Mouse (Mus musculus) MEL (cell line): ENCODE results near the gene Cdk15. TPM values are rescaled to one million over a fixed set of nuclear protein-coding genes. Genes with fewer than 3 reads are reported as not detected.
A peak's percentile ranks its signal among the peaks of the same experiment; 100 is the strongest.

Experiments
- DNase-seq: peaks from one replicate; pipeline ENCODE4 v3.0.0; 2011; ENCODE audit warnings: low read depth, low spot score
- H3K27ac ChIP-seq: 2 replicates; pipeline ENCODE4 v1.5.1; 2012; ENCODE audit warnings: low read depth, mild to moderate bottlenecking, control low read depth, low read length, moderate library complexity; ENCODE audit not compliant: control insufficient read depth
- H3K27me3 ChIP-seq, 2 experiments: fragments of 150-350 bp in 1 of 2; sonication (generic) in 1 of 2; 2 replicates each; pipeline ENCODE4 v1.6.1; 2012; ENCODE audit warnings: low read length in 2 of 2, mild to moderate bottlenecking in 2 of 2, improper control_type of control experiment in 1 of 2, moderate library complexity in 1 of 2; ENCODE audit not compliant: insufficient read depth in 2 of 2, control insufficient read depth in 1 of 2
- H3K36me3 ChIP-seq, 2 experiments: 2 replicates each; pipeline ENCODE4 v1.6.1; 2012 to 2014; ENCODE audit warnings: low read length in 2 of 2, improper control_type of control experiment in 1 of 2, inconsistent platforms in 1 of 2, mild to moderate bottlenecking in 1 of 2; ENCODE audit not compliant: insufficient read depth in 2 of 2, control insufficient read depth in 1 of 2
- H3K4me1 ChIP-seq, 2 experiments: fragments of 150-350 bp in 1 of 2; sonication (generic) in 1 of 2; 2 replicates each; pipeline ENCODE4 v1.6.1; 2012; ENCODE audit warnings: low read length in 2 of 2, improper control_type of control experiment in 1 of 2, mild to moderate bottlenecking in 1 of 2; ENCODE audit not compliant: insufficient read depth in 2 of 2, control insufficient read depth in 1 of 2
- H3K4me3 ChIP-seq, 2 experiments: fragments of 150-350 bp in 1 of 2; sonication (generic) in 1 of 2; 2 replicates each; pipeline ENCODE4 v1.5.1; 2012; ENCODE audit warnings: low read depth in 2 of 2, low read length in 2 of 2, mild to moderate bottlenecking in 2 of 2, moderate library complexity in 2 of 2, control low read depth in 1 of 2, improper control_type of control experiment in 1 of 2; ENCODE audit not compliant: control insufficient read depth in 1 of 2, insufficient read depth in 1 of 2
- H3K79me2 ChIP-seq: 2 replicates; pipeline ENCODE4 v1.6.1; 2012; ENCODE audit warnings: mild to moderate bottlenecking, low read length, moderate library complexity; ENCODE audit not compliant: control insufficient read depth, poor library complexity, insufficient read depth
- H3K9ac ChIP-seq: 2 replicates; pipeline ENCODE4 v1.6.1; 2012; ENCODE audit warnings: low read depth, mild to moderate bottlenecking, control low read depth, low read length, moderate library complexity; ENCODE audit not compliant: control insufficient read depth, poor library complexity, severe bottlenecking
- H3K9me3 ChIP-seq: fragments of 150-350 bp; sonication (generic); replicated peaks from 2 replicates; pipeline ENCODE4 v1.6.1; 2012; ENCODE audit warnings: mild to moderate bottlenecking, low read length, improper control_type of control experiment, moderate library complexity; ENCODE audit not compliant: insufficient read depth
- BHLHE40 ChIP-seq: IDR thresholded peaks from 2 replicates; pipeline ENCODE4 v1.6.1; 2012; ENCODE audit warnings: low read depth, mild to moderate bottlenecking, inconsistent platforms, low read length, improper control_type of control experiment, borderline replicate concordance
- CHD2 ChIP-seq: IDR thresholded peaks from 2 replicates; pipeline ENCODE4 v1.6.1; 2011; ENCODE audit warnings: low read length, improper control_type of control experiment
- CTCF ChIP-seq, 3 experiments: IDR thresholded peaks in 2 of 3; conservative IDR thresholded peaks in 1 of 3; 2 replicates each; pipeline ENCODE4 v1.5.1; 2011 to 2012; ENCODE audit warnings: low read length in 3 of 3, low read depth in 2 of 3, mild to moderate bottlenecking in 2 of 3, improper control_type of control experiment in 1 of 3, inconsistent platforms in 1 of 3, mixed read lengths in 1 of 3, moderate library complexity in 1 of 3; ENCODE audit not compliant: control insufficient read depth in 1 of 3, insufficient read depth in 1 of 3, poor library complexity in 1 of 3, severe bottlenecking in 1 of 3
- ELF1 ChIP-seq: IDR thresholded peaks from 2 replicates; pipeline ENCODE4 v1.6.1; 2014; ENCODE audit warnings: low read depth, mild to moderate bottlenecking, inconsistent platforms, low read length, improper control_type of control experiment, moderate library complexity
- EP300 ChIP-seq, 2 experiments: IDR thresholded peaks; 2 replicates each; pipeline ENCODE4 v1.6.1; 2011; ENCODE audit warnings: improper control_type of control experiment in 2 of 2, low read length in 2 of 2, low read depth in 1 of 2, mild to moderate bottlenecking in 1 of 2
- ETS1 ChIP-seq: IDR thresholded peaks from 2 replicates; pipeline ENCODE4 v1.6.1; 2012; ENCODE audit warnings: low read depth, mild to moderate bottlenecking, inconsistent platforms, low read length, improper control_type of control experiment, moderate library complexity
- GABPA ChIP-seq: IDR thresholded peaks from 2 replicates; pipeline ENCODE4 v1.6.1; 2012; ENCODE audit warnings: low read depth, mild to moderate bottlenecking, inconsistent platforms, low read length, improper control_type of control experiment, moderate library complexity
- GATA1 ChIP-seq: IDR thresholded peaks from 2 replicates; pipeline ENCODE4 v1.6.1; 2011; ENCODE audit warnings: low read depth, low read length, improper control_type of control experiment
- HCFC1 ChIP-seq: IDR thresholded peaks from 2 replicates; pipeline ENCODE4 v1.6.1; 2012; ENCODE audit warnings: low read depth, mild to moderate bottlenecking, inconsistent platforms, low read length, improper control_type of control experiment, moderate library complexity
- KAT2A ChIP-seq: conservative IDR thresholded peaks from 2 replicates; pipeline ENCODE4 v1.6.1; 2012; ENCODE audit warnings: low read depth, low read length, improper control_type of control experiment, inconsistent platforms
- MAFK ChIP-seq: IDR thresholded peaks from 2 replicates; pipeline ENCODE4 v1.6.1; 2011; ENCODE audit warnings: low read depth, mild to moderate bottlenecking, low read length, improper control_type of control experiment, borderline replicate concordance
- MAX ChIP-seq: IDR thresholded peaks from 2 replicates; pipeline ENCODE4 v1.6.1; 2011; ENCODE audit warnings: low read length, improper control_type of control experiment
- MEF2A ChIP-seq: IDR thresholded peaks from 2 replicates; pipeline ENCODE4 v1.6.1; 2014; ENCODE audit warnings: low read depth, mild to moderate bottlenecking, inconsistent platforms, low read length, improper control_type of control experiment; ENCODE audit not compliant: poor library complexity, insufficient replicate concordance, severe bottlenecking; ENCODE audit errors: extremely low read depth
- NELFE ChIP-seq: IDR thresholded peaks from 2 replicates; pipeline ENCODE4 v1.6.1; 2011; ENCODE audit warnings: low read depth, low read length, improper control_type of control experiment
- NRF1 ChIP-seq: IDR thresholded peaks from 2 replicates; pipeline ENCODE4 v1.6.1; 2014; ENCODE audit warnings: low read depth, mild to moderate bottlenecking, inconsistent platforms, low read length, improper control_type of control experiment, moderate library complexity; ENCODE audit not compliant: poor library complexity, insufficient read depth, severe bottlenecking
- POLR2A ChIP-seq, 2 experiments: IDR thresholded peaks; 2 replicates each; pipeline ENCODE4 v1.6.1; 2011 to 2012; ENCODE audit warnings: low read length in 2 of 2, mild to moderate bottlenecking in 2 of 2, control low read depth in 1 of 2, improper control_type of control experiment in 1 of 2, low read depth in 1 of 2, moderate library complexity in 1 of 2; ENCODE audit not compliant: control insufficient read depth in 1 of 2, insufficient read depth in 1 of 2, poor library complexity in 1 of 2
- POLR2AphosphoS5 ChIP-seq: IDR thresholded peaks from 2 replicates; pipeline ENCODE4 v1.6.1; 2012; ENCODE audit warnings: low read depth, borderline replicate concordance, mild to moderate bottlenecking, inconsistent platforms, low read length, moderate library complexity, mixed read lengths
- RCOR1 ChIP-seq: IDR thresholded peaks from 2 replicates; pipeline ENCODE4 v1.6.1; 2012; ENCODE audit warnings: low read depth, mild to moderate bottlenecking, inconsistent platforms, low read length, improper control_type of control experiment
- SIN3A ChIP-seq: IDR thresholded peaks from 2 replicates; pipeline ENCODE4 v1.6.1; 2012; ENCODE audit warnings: low read length, improper control_type of control experiment, inconsistent platforms
- SMC3 ChIP-seq: IDR thresholded peaks from 2 replicates; pipeline ENCODE4 v1.6.1; 2011; ENCODE audit warnings: low read depth, low read length, improper control_type of control experiment
- TBP ChIP-seq: IDR thresholded peaks from 2 replicates; pipeline ENCODE4 v1.8.0; 2011; ENCODE audit warnings: low read depth, low read length, improper control_type of control experiment
- USF1 ChIP-seq: IDR thresholded peaks from 2 replicates; pipeline ENCODE4 v1.6.1; 2014; ENCODE audit warnings: low read depth, mild to moderate bottlenecking, inconsistent platforms, low read length, improper control_type of control experiment, moderate library complexity
- USF2 ChIP-seq, 2 experiments: IDR thresholded peaks; 2 replicates each; pipeline ENCODE4 v1.6.1; 2011 to 2012; ENCODE audit warnings: improper control_type of control experiment in 2 of 2, low read length in 2 of 2, borderline replicate concordance in 1 of 2, inconsistent platforms in 1 of 2, low read depth in 1 of 2, mild to moderate bottlenecking in 1 of 2; ENCODE audit not compliant: insufficient read depth in 1 of 2
- ZC3H11A ChIP-seq: IDR thresholded peaks from 2 replicates; pipeline ENCODE4 v1.6.1; 2012; ENCODE audit warnings: low read depth, mild to moderate bottlenecking, inconsistent platforms, low read length, improper control_type of control experiment
- ZKSCAN1 ChIP-seq: IDR thresholded peaks from 2 replicates; pipeline ENCODE4 v1.6.1; 2012; ENCODE audit warnings: low read depth, mild to moderate bottlenecking, inconsistent platforms, low read length, improper control_type of control experiment, moderate library complexity
- ZMIZ1 ChIP-seq: IDR thresholded peaks from 2 replicates; pipeline ENCODE4 v1.6.1; 2012; ENCODE audit warnings: low read depth, mild to moderate bottlenecking, inconsistent platforms, low read length, improper control_type of control experiment, moderate library complexity
- ZNF384 ChIP-seq: IDR thresholded peaks from 2 replicates; pipeline ENCODE4 v1.6.1; 2012; ENCODE audit warnings: low read depth, mild to moderate bottlenecking, inconsistent platforms, low read length, improper control_type of control experiment
- polyA plus RNA-seq, 2 experiments: library from polyadenylated mRNA; stranded (reverse) in 1 of 2; unstranded in 1 of 2; fragments of >175 nt in 1 of 2; fragments of >200 nt in 1 of 2; gene quantifications; 2 replicates each; pipeline versions ENCODE4 v1.2.1 to v1.2.4; 2012; ENCODE audit warnings: low replicate concordance in 2 of 2, low read depth in 1 of 2; ENCODE audit not compliant: insufficient read length in 2 of 2, insufficient read depth in 1 of 2, missing spikeins in 1 of 2
- total RNA-seq: library from RNA; depleted of rRNA; stranded (reverse); fragments of 300-350 nt; gene quantifications from 2 replicates; pipeline ENCODE4 v1.2.3, GENCODE M21; 2012

Cdk15 gene
- total and polyA plus RNA-seq, 3 experiments: not detected

DNA sequence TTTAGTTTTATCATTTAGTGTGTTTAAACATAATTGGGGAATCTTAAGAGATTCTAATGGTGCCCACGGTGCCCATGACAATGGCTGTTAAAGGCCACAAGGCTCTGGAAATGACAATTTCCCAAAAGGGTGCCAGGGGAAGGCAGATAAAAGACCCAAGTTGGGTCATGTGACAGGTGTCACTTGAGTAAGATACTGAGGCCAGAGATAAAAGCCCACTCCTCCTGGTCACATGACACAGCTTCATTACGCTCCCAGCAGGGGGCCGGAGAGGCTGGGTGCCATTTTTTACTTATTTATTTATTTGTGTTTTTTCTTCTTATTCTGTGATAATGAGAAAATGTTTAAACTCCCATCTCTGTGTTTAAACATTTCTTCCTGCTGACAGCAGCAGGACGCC is 104.8 kb downstream of the Cdk15 start:
- Histone ChIP-seq H3K9ac (no peak overlapping the region), H3K79me2 (no peaks in the 10 kb centered on the region), H3K4me3 (no peak overlapping the region), H3K27me3 (no peaks in the 10 kb centered on the region)
- peak; percentile 35 for DNase-seq
- TF ChIP-seq POLR2A (IDR thresholded peaks at IDR 0.05; ENCODE audit: control insufficient read depth in 1 of 2, insufficient read depth in 1 of 2, low read depth in 1 of 2, low read length in 2 of 2, poor library complexity in 1 of 2) (no peak), MAX (peak; percentile 49; the same call in 1 of the 2 replicates), RCOR1 (no peak), NRF1 (no peak), EP300 (IDR thresholded peaks at IDR 0.05; ENCODE audit: low read depth in 1 of 2, low read length in 2 of 2) (peak in 1 of 2 experiments; percentile 52; a peak in 1 of 4 replicates), POLR2AphosphoS5 (no peak), BHLHE40 (peak; percentile 76), ZNF384 (no peak), USF1 (peak; percentile 95), USF2 (IDR thresholded peaks at IDR 0.05; ENCODE audit: borderline replicate concordance in 1 of 2, insufficient read depth in 1 of 2, low read depth in 1 of 2, low read length in 2 of 2) (peak in 1 of 2 experiments; percentile 89; a peak in 2 of 4 replicates), ZMIZ1 (no peak), CHD2 (no peak), MEF2A (no peak), GATA1 (peak; percentile 61), SIN3A (no peak; the same call in 1 of the 2 replicates), KAT2A (no peak), NELFE (no peak), MAFK (no peak), SMC3 (no peak), ELF1 (no peak), ETS1 (peak; percentile 64; the same call in 1 of the 2 replicates), TBP (no peak), CTCF (IDR thresholded peaks at IDR 0.05 in 2 of 3, conservative IDR thresholded peaks at IDR 0.05 in 1 of 3; ENCODE audit: control insufficient read depth in 1 of 3, insufficient read depth in 1 of 3, low read depth in 2 of 3, low read length in 3 of 3, poor library complexity in 1 of 3, severe bottlenecking in 1 of 3) (no peak), GABPA (no peak), ZKSCAN1 (no peak), ZC3H11A (no peak), HCFC1 (no peak)
- TF ChIP-seq, all 39 proteins: peak for 7
- Histone ChIP-seq H3K27ac (peak overlapping the region; percentile 36), H3K36me3 (peaks cover 0 to 40% of the 10 kb centered on the region in 2 experiments; a peak in 2 of 4 replicates), H3K9me3 (no peaks in the 10 kb centered on the region), H3K4me1 (peaks cover 22 to 38% of the 10 kb centered on the region in 2 experiments)
